Mouse (Mus musculus): ENCODE results near the gene Olfr143. TPM values are rescaled to one million over a fixed set of nuclear protein-coding genes. Genes with fewer than 3 reads are reported as not detected.

The Olfr143 gene
- total RNA-seq (2023), result not detected

GRCm38 (mm10) chr9:38252474-38252873 lies at the start of gene Olfr143:
TSS of gene Olfr143 (plus strand) at chr9:38252774.

GRCm38 (mm10) chr9:38208065-38208464 lies 44.5 kb upstream of the Olfr143 start, which contains the start of gene Olfr893:
TSS of gene Olfr893 (plus strand) at chr9:38208365.

GRCm38 (mm10) chr9:38217755-38218154 lies 34.8 kb upstream of the Olfr143 start, which contains the start of gene Olfr894:
TSS of gene Olfr894 (plus strand) at chr9:38218055.

GRCm38 (mm10) chr9:38267551-38267950 lies 15.0 kb downstream of the Olfr143 start, which contains the start of gene Olfr895:
TSS of gene Olfr895 (plus strand) at chr9:38267851.

GRCm38 (mm10) chr9:38290807-38291206 lies 38.2 kb downstream of the Olfr143 start, which contains the start of gene Olfr896-ps1:
TSS of gene Olfr896-ps1 (plus strand) at chr9:38291107.

Other genes starting within 250 kb of the Olfr143 start
- not detected for gene Olfr883, start 227.0 kb upstream of the Olfr143 start, total RNA-seq (2023)
- not detected for gene Olfr884, start 206.2 kb upstream of the Olfr143 start, total RNA-seq (2023)
- not detected for gene Olfr885, start 191.5 kb upstream of the Olfr143 start, total RNA-seq (2023)
- not detected for gene Olfr887, start 168.7 kb upstream of the Olfr143 start, total RNA-seq (2023)
- not detected for gene Olfr888, start 144.6 kb upstream of the Olfr143 start, total RNA-seq (2023)
- under 1 TPM in 1 of 2 experiments, not detected in 1; 0.07 TPM for gene Olfr889, start 137.6 kb upstream of the Olfr143 start, total RNA-seq (2023)
- gene Olfr890, start 110.3 kb upstream of the Olfr143 start, total RNA-seq (2023), result not detected
- gene Olfr891, start 72.0 kb upstream of the Olfr143 start, total RNA-seq (2023), result not detected
- gene Olfr893, start 44.4 kb upstream of the Olfr143 start, total RNA-seq (2023), result not detected
- not detected for gene Olfr894, start 34.7 kb upstream of the Olfr143 start, total RNA-seq (2023)
- not detected for gene Olfr895, start 15.1 kb downstream of the Olfr143 start, total RNA-seq (2023)
- not detected for gene Olfr896-ps1, start 38.3 kb downstream of the Olfr143 start, total RNA-seq (2023)
- gene Olfr25, start 76.3 kb downstream of the Olfr143 start, total RNA-seq (2023), result not detected
- not detected for gene Olfr898, start 95.6 kb downstream of the Olfr143 start, total RNA-seq (2023)
- gene Olfr250, start 114.1 kb downstream of the Olfr143 start, total RNA-seq (2023), result not detected
- not detected for gene Olfr251, start 124.3 kb downstream of the Olfr143 start, total RNA-seq (2023)
- gene Olfr147, start 148.9 kb downstream of the Olfr143 start, total RNA-seq (2023), result not detected
- gene Olfr901, start 176.7 kb downstream of the Olfr143 start, total RNA-seq (2023), result not detected
- not detected for gene Olfr902, start 194.9 kb downstream of the Olfr143 start, total RNA-seq (2023)
- not detected for gene Olfr904, start 210.4 kb downstream of the Olfr143 start, total RNA-seq (2023)
- not detected for gene Olfr905, start 218.3 kb downstream of the Olfr143 start, total RNA-seq (2023)
- gene Olfr906, start 234.3 kb downstream of the Olfr143 start, total RNA-seq (2023), result not detected
- not detected for gene Olfr907, start 243.0 kb downstream of the Olfr143 start, total RNA-seq (2023)